8 mouse cellular contexts compared by ENCODE assay signal in genomic region chr11:98035977-98036377, GRCm38 (mm10). TPM values are rescaled to one million over a fixed set of nuclear protein-coding genes. Genes with fewer than 3 reads are reported as not detected.
DNase-seq lines count a peak whose midpoint lies in the region; ATAC-seq and TF ChIP-seq lines count a peak whose summit lies in the region.

No protein-coding gene starts in this region.

- H3K27me3 ChIP-seq in heart, embryonic 10.5 days (ENCODE audit: insufficient read depth, poor library complexity, severe bottlenecking), result peaks cover 48% of the 10 kb centered on the region
- peaks cover 41% of the 10 kb centered on the region for H3K27me3 ChIP-seq in limb, embryonic 12.5 days
- H3K27me3 ChIP-seq in midbrain, postnatal 0 days (ENCODE audit: insufficient read depth, low read length), result no peaks in the 10 kb centered on the region

- H3K9me3 ChIP-seq in heart, embryonic 10.5 days, result no peaks in the 10 kb centered on the region
- H3K9me3 ChIP-seq in limb, embryonic 12.5 days, result no peaks in the 10 kb centered on the region
- no peaks in the 10 kb centered on the region for H3K9me3 ChIP-seq in midbrain, postnatal 0 days (ENCODE audit: low read length)

- peak; percentile 43 for DNase-seq in urinary bladder, postnatal 25 days (ENCODE audit: low spot score)
- no peak for DNase-seq in urinary bladder, postnatal 4 days (ENCODE audit: low spot score in 2 of 2)
- peak; percentile 88 to 89 for DNase-seq in cerebellum, postnatal 10 days
- DNase-seq in heart, embryonic 10.5 days (ENCODE audit: low spot score), result peak; percentile 85
- peak; percentile 69 for DNase-seq in midbrain, postnatal 0 days (ENCODE audit: low spot score)
- DNase-seq in layer of hippocampus, postnatal 14 days (ENCODE audit: low spot score in 2 of 2), result no peak

- peaks cover 5% of the 10 kb centered on the region for H3K36me3 ChIP-seq in heart, embryonic 10.5 days
- H3K36me3 ChIP-seq in limb, embryonic 12.5 days, result peaks cover 4% of the 10 kb centered on the region
- H3K36me3 ChIP-seq in midbrain, postnatal 0 days (ENCODE audit: insufficient read depth, low read length), result peaks cover 4% of the 10 kb centered on the region; the same call in 1 of the 2 replicates

- H3K4me2 ChIP-seq in limb, embryonic 12.5 days, result peak overlapping the region; percentile 74
- peak overlapping the region; percentile 77 for H3K4me2 ChIP-seq in midbrain, postnatal 0 days (ENCODE audit: low read depth, low read length, poor library complexity, severe bottlenecking)

- peak overlapping the region; percentile 46 for H3K9ac ChIP-seq in limb, embryonic 12.5 days (replicated peaks)
- H3K9ac ChIP-seq in midbrain, postnatal 0 days (replicated peaks; ENCODE audit: low read length, poor library complexity, severe bottlenecking), result peak overlapping the region; percentile 56

- peaks cover 28% of the 10 kb centered on the region for H3K4me1 ChIP-seq in heart, embryonic 10.5 days
- H3K4me1 ChIP-seq in limb, embryonic 12.5 days (replicated peaks), result peaks cover 20% of the 10 kb centered on the region
- H3K4me1 ChIP-seq in midbrain, postnatal 0 days (ENCODE audit: insufficient read depth, low read length), result peaks cover 10% of the 10 kb centered on the region; the same call in 1 of the 2 replicates

- TF ChIP-seq CTCF in midbrain, postnatal 0 days (IDR thresholded peaks at IDR 0.05), result peak; percentile 30; the same call in 1 of the 2 replicates

- no peak for ATAC-seq in limb, embryonic 12.5 days (ENCODE audit: insufficient number of reproducible peaks, insufficient read depth, low FRiP score, low TSS enrichment, low read depth)
- peak; percentile 74 for ATAC-seq in midbrain, postnatal 0 days (ENCODE audit: low FRiP score)
- no peak for ATAC-seq in activated CD4-positive, CD25-positive, alpha-beta regulatory T cell, adult 4 months

- peak overlapping the region; percentile 57 for H3K4me3 ChIP-seq in heart, embryonic 10.5 days
- H3K4me3 ChIP-seq in limb, embryonic 12.5 days (replicated peaks), result peak overlapping the region; percentile 35
- peak overlapping the region; percentile 39 for H3K4me3 ChIP-seq in midbrain, postnatal 0 days (ENCODE audit: low read depth, low read length)

- 1% methylated on average over 26 of the region's 27 CpGs for WGBS in heart, embryonic 10.5 days
- under 1% methylated on average over 27 of the region's 27 CpGs for WGBS in limb, embryonic 12.5 days
- 1% methylated on average over 27 of the region's 27 CpGs for WGBS in midbrain, postnatal 0 days

- H3K27ac ChIP-seq in heart, embryonic 10.5 days, result peak overlapping the region; percentile 80
- no peak overlapping the region for H3K27ac ChIP-seq in limb, embryonic 12.5 days
- 0 out of 2 replicates have a peak overlapping the region, but pooled peaks have one; percentile 26 for H3K27ac ChIP-seq in midbrain, postnatal 0 days (ENCODE audit: low read depth, low read length)

RNA-seq across cellular contexts. Expression of gene Rpl19, which starts 9.5 kb away (rescaled TPM):
- 867 and 1,011 TPM in 2 replicates for polyA plus RNA-seq in heart, embryonic 10.5 days (2016; fragmentation: Nextera tagmentation; extraction: Ambion mirVana)
- polyA plus RNA-seq in limb, embryonic 12.5 days (2016; fragmentation: Nextera tagmentation; extraction: Ambion mirVana), result 1,014 and 1,051 TPM in 2 replicates
- 597 and 686 TPM in 2 replicates for total RNA-seq in midbrain, postnatal 0 days (2014; rRNA removed)
- 591 and 620 TPM in 2 replicates for polyA plus RNA-seq in midbrain, postnatal 0 days (2015; fragmentation: Nextera tagmentation; extraction: Ambion mirVana)
- total RNA-seq in layer of hippocampus, postnatal 14 days (2021), result 100 to 1,000 TPM; 532 to 602 TPM
- 1,000 to 10,000 TPM; 3,386 to 3,946 TPM for polyA plus RNA-seq in activated CD4-positive, CD25-positive, alpha-beta regulatory T cell, adult 4 months (2017; shearing (Covaris generic))

RNA-seq across cellular contexts. Expression of gene Cacnb1, which starts 13.1 kb away (rescaled TPM):
- 4.6 and 5.3 TPM in 2 replicates for polyA plus RNA-seq in heart, embryonic 10.5 days (2016; fragmentation: Nextera tagmentation; extraction: Ambion mirVana)
- 13.2 and 16.0 TPM in 2 replicates for polyA plus RNA-seq in limb, embryonic 12.5 days (2016; fragmentation: Nextera tagmentation; extraction: Ambion mirVana)
- total RNA-seq in midbrain, postnatal 0 days (2014; rRNA removed), result 89.1 and 96.4 TPM in 2 replicates
- polyA plus RNA-seq in midbrain, postnatal 0 days (2015; fragmentation: Nextera tagmentation; extraction: Ambion mirVana), result 61.1 and 63.2 TPM in 2 replicates
- total RNA-seq in layer of hippocampus, postnatal 14 days (2021), result 100 to 1,000 TPM; 128 to 131 TPM
- polyA plus RNA-seq in activated CD4-positive, CD25-positive, alpha-beta regulatory T cell, adult 4 months (2017; shearing (Covaris generic)), result 1 to 10 TPM; 1.4 to 2.9 TPM

RNA-seq across cellular contexts. Expression of gene Stac2, which starts 17.3 kb away (rescaled TPM):
- 0.21 and 0.34 TPM in 2 replicates for polyA plus RNA-seq in heart, embryonic 10.5 days (2016; fragmentation: Nextera tagmentation; extraction: Ambion mirVana)
- 0.31 and 0.68 TPM in 2 replicates for polyA plus RNA-seq in limb, embryonic 12.5 days (2016; fragmentation: Nextera tagmentation; extraction: Ambion mirVana)
- total RNA-seq in midbrain, postnatal 0 days (2014; rRNA removed), result 4.4 and 8.3 TPM in 2 replicates
- 3.5 and 4.1 TPM in 2 replicates for polyA plus RNA-seq in midbrain, postnatal 0 days (2015; fragmentation: Nextera tagmentation; extraction: Ambion mirVana)
- total RNA-seq in layer of hippocampus, postnatal 14 days (2021), result 10 to 100 TPM; 27.2 to 31.0 TPM
- polyA plus RNA-seq in activated CD4-positive, CD25-positive, alpha-beta regulatory T cell, adult 4 months (2017; shearing (Covaris generic)), result under 1 TPM in 1 of 2 experiments, not detected in 1; 0.37 TPM

RNA-seq across cellular contexts. Expression of gene Arl5c, which starts 40.0 kb away (rescaled TPM):
- polyA plus RNA-seq in heart, embryonic 10.5 days (2016; fragmentation: Nextera tagmentation; extraction: Ambion mirVana), result 9.8 and 15.7 TPM in 2 replicates
- 5.9 and 7.1 TPM in 2 replicates for polyA plus RNA-seq in limb, embryonic 12.5 days (2016; fragmentation: Nextera tagmentation; extraction: Ambion mirVana)
- 1.1 and 2.9 TPM in 2 replicates for total RNA-seq in midbrain, postnatal 0 days (2014; rRNA removed)
- 2.9 and 4.5 TPM in 2 replicates for polyA plus RNA-seq in midbrain, postnatal 0 days (2015; fragmentation: Nextera tagmentation; extraction: Ambion mirVana)
- total RNA-seq in layer of hippocampus, postnatal 14 days (2021), result 1 to 10 TPM; 1.5 to 1.6 TPM
- 10 to 100 TPM; 70.4 to 78.5 TPM for polyA plus RNA-seq in activated CD4-positive, CD25-positive, alpha-beta regulatory T cell, adult 4 months (2017; shearing (Covaris generic))

RNA-seq across cellular contexts. Expression of gene Plxdc1, which starts 49.7 kb away (rescaled TPM):
- polyA plus RNA-seq in heart, embryonic 10.5 days (2016; fragmentation: Nextera tagmentation; extraction: Ambion mirVana), result not detected in 2 replicates
- 0.12 TPM in 1 of 2 replicates, not detected in the other for polyA plus RNA-seq in limb, embryonic 12.5 days (2016; fragmentation: Nextera tagmentation; extraction: Ambion mirVana)
- total RNA-seq in midbrain, postnatal 0 days (2014; rRNA removed), result 2.4 and 3.1 TPM in 2 replicates
- polyA plus RNA-seq in midbrain, postnatal 0 days (2015; fragmentation: Nextera tagmentation; extraction: Ambion mirVana), result 4.9 and 5.6 TPM in 2 replicates
- 1 to 10 TPM; 7.9 to 9.6 TPM for total RNA-seq in layer of hippocampus, postnatal 14 days (2021)
- polyA plus RNA-seq in activated CD4-positive, CD25-positive, alpha-beta regulatory T cell, adult 4 months (2017; shearing (Covaris generic)), result 1 to 10 TPM; 5.8 to 6.4 TPM

Comparison
In these comparisons a context has a peak if more than half of its experiments do, and no peak if none do; other contexts are left out.
1. DNase-seq: peak in urinary bladder, postnatal 25 days (single experiment), cerebellum, postnatal 10 days (2 of 2), heart, embryonic 10.5 days (single experiment) and midbrain, postnatal 0 days (single experiment); none in urinary bladder, postnatal 4 days (0 of 2) and layer of hippocampus, postnatal 14 days (0 of 2).
2. Peak in every context shown above with its lines, with median percentiles within 50 percentile points of each other: H3K4me3 ChIP-seq.